Mouse (Mus musculus) liver, embryonic 16.5 days (tissue): ENCODE data around the gene Rbms3. TPM values are rescaled to one million over a fixed set of nuclear protein-coding genes. Genes with fewer than 3 reads are reported as not detected.

ENCODE experiments used
- ATAC-seq: fragments of 200-750 bp; cut with Nextera tagmentation; 2 replicates; pipeline ENCODE4 v1.8.0; 2017; ENCODE audit warnings: low read depth, mild to moderate bottlenecking, moderate number of reproducible peaks, moderate library complexity
- H3K27ac ChIP-seq: fragments of 300-500 bp; sonication (generic); 2 replicates; pipeline ENCODE4 v1.5.1; 2014; ENCODE audit warnings: mild to moderate bottlenecking, low read length
- H3K27me3 ChIP-seq: fragments of 300-500 bp; sonication (generic); 2 replicates; pipeline ENCODE4 v1.6.1; 2014; ENCODE audit warnings: low read depth, low read length, mixed read lengths; ENCODE audit not compliant: control insufficient read depth, insufficient read depth
- H3K36me3 ChIP-seq: fragments of 300-500 bp; sonication (generic); 2 replicates; pipeline ENCODE4 v1.6.1; 2014; ENCODE audit warnings: mild to moderate bottlenecking; ENCODE audit not compliant: control insufficient read depth, insufficient read depth
- H3K4me1 ChIP-seq: fragments of 300-500 bp; sonication (generic); 2 replicates; pipeline ENCODE4 v1.6.1; 2014; ENCODE audit warnings: low read depth, low read length, mixed read lengths; ENCODE audit not compliant: control insufficient read depth
- H3K4me2 ChIP-seq: fragments of 300-500 bp; sonication (generic); 2 replicates; pipeline ENCODE4 v1.6.1; 2014; ENCODE audit warnings: low read depth, low read length, mixed read lengths
- H3K4me3 ChIP-seq: fragments of 300-500 bp; sonication (generic); 2 replicates; pipeline ENCODE4 v1.5.1; 2014; ENCODE audit warnings: low read depth, mild to moderate bottlenecking, low read length
- H3K9ac ChIP-seq: fragments of 300-500 bp; sonication (generic); 2 replicates; pipeline ENCODE4 v1.6.1; 2014; ENCODE audit warnings: low read depth, low read length
- H3K9me3 ChIP-seq: fragments of 300-500 bp; sonication (generic); replicated peaks from 2 replicates; pipeline ENCODE4 v1.6.1; 2016; ENCODE audit warnings: low read length; ENCODE audit not compliant: control insufficient read depth
- WGBS: fragments of 180-500 bp; shearing (Covaris S2); extraction: QIAGEN DNeasy Blood & Tissue Kit; methylation state at CpG from one replicate; pipeline ENCODE4 v1.1.7; 2014; ENCODE audit not compliant: insufficient replicate concordance; 5-methylcytosine and 5-hydroxymethylcytosine counted together
- polyA plus RNA-seq: library from polyadenylated mRNA; unstranded; fragments of >200 nt; fragmentation: Nextera tagmentation; extraction: Ambion mirVana; gene quantifications from 2 replicates; pipeline ENCODE4 v1.2.1, GENCODE M21; 2015

The Rbms3 gene
- polyA plus RNA-seq, 1 experiment from 2014 or later, result 3.5 TPM

GRCm38 (mm10) chr9:116633786-116634185 lies 995.9 kb downstream of the Rbms3 start:
- WGBS, result 53% methylated on average over 5 of the region's 5 CpGs
- Histone ChIP-seq H3K9ac (no peak overlapping the region), H3K4me2 (no peak overlapping the region), H3K4me3 (no peak overlapping the region), H3K27ac (no peak overlapping the region), H3K27me3 (no peaks in the 10 kb centered on the region), H3K36me3 (no peaks in the 10 kb centered on the region), H3K9me3 (peaks cover 3% of the 10 kb centered on the region), H3K4me1 (no peaks in the 10 kb centered on the region)
- no peak for ATAC-seq

GRCm38 (mm10) chr9:116633075-116633474 lies 996.6 kb downstream of the Rbms3 start:
- H3K4me2 ChIP-seq, result no peak overlapping the region
- no peaks in the 10 kb centered on the region for H3K36me3 ChIP-seq
- H3K4me3 ChIP-seq, result no peak overlapping the region
- H3K9ac ChIP-seq, result no peak overlapping the region
- H3K27me3 ChIP-seq, result no peaks in the 10 kb centered on the region
- no peak overlapping the region for H3K27ac ChIP-seq
- peaks cover 3% of the 10 kb centered on the region for H3K9me3 ChIP-seq
- ATAC-seq, result no peak
- no peaks in the 10 kb centered on the region for H3K4me1 ChIP-seq
- 57% methylated on average over 1 of the region's 1 CpGs for WGBS

DNA sequence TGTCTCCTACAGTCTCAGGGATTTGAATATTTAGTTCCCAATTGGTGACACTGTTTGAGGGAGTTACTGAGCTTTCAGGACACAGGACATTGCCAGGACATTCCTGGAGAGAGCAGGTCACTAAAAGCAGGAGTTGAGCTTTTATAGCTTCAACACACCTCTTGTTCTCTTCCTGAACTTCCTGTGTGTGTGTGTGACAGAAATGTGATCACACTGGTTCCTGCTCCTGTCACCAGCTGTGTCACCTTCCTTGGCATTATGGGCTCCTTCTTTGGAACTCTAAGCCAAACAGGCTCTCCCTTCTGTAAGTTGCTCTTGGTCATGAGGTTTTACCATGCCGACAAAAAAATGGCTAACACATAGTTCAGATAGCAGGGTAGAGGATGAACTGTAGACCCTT lies 997.9 kb downstream of the Rbms3 start:
- Histone ChIP-seq H3K9me3 (peaks cover 3% of the 10 kb centered on the region), H3K36me3 (no peaks in the 10 kb centered on the region), H3K27ac (no peak overlapping the region), H3K4me2 (no peak overlapping the region), H3K9ac (no peak overlapping the region), H3K27me3 (no peaks in the 10 kb centered on the region), H3K4me1 (no peaks in the 10 kb centered on the region), H3K4me3 (no peak overlapping the region)
- WGBS, result 69% methylated on average over 1 of the region's 1 CpGs
- no peak for ATAC-seq

DNA sequence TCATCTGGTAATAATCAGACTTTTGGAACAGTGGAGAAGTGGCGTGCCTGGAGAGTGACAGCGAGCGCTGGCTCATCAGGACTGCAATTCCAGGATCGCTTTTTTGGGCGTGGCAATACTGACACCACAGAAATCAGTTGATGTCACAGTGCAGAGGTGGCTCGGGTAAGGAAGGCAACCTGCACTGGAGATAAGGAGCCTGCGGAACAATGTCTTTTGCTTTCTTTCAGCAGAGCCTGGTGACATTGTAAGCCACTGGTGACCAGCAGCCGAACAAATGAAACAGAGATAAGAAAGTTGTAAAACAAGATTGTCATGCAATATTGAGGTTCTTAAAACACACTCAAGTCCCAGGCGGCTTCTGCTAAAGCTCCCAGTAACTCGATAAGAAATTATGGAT lies 998.9 kb downstream of the Rbms3 start:
- H3K27ac ChIP-seq, result no peak overlapping the region
- H3K4me3 ChIP-seq, result no peak overlapping the region
- no peaks in the 10 kb centered on the region for H3K27me3 ChIP-seq
- WGBS, result 39% methylated on average over 10 of the region's 10 CpGs
- H3K4me2 ChIP-seq, result no peak overlapping the region
- peaks cover 3% of the 10 kb centered on the region for H3K9me3 ChIP-seq
- ATAC-seq, result no peak
- no peak overlapping the region for H3K9ac ChIP-seq
- H3K36me3 ChIP-seq, result no peaks in the 10 kb centered on the region
- H3K4me1 ChIP-seq, result no peaks in the 10 kb centered on the region

DNA sequence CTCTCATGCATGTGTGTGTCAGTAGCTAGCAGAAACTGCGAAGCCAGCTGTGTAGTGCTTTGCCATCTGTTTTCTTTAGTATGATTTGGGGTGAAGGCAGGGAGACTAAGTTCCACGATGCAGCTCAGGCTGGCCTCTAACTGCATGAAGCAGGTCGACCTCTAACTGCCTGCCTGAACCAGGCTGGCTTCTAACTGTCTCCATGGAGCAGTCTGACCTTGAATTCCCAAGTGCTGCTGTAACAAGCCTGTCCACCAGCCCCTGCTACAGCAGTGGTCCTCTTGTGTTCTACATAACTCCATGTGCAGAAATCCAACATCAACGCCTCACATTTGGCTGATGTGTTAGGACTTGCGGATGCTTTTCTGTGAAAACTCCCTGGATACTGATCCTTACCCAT lies 1009.3 kb downstream of the Rbms3 start:
- H3K9ac ChIP-seq, result no peak overlapping the region
- H3K27ac ChIP-seq, result no peak overlapping the region
- H3K4me3 ChIP-seq, result no peak overlapping the region
- no peaks in the 10 kb centered on the region for H3K36me3 ChIP-seq
- 65% methylated on average over 5 of the region's 5 CpGs for WGBS
- ATAC-seq, result no peak
- no peaks in the 10 kb centered on the region for H3K9me3 ChIP-seq
- H3K4me1 ChIP-seq, result no peaks in the 10 kb centered on the region
- H3K4me2 ChIP-seq, result no peak overlapping the region
- no peaks in the 10 kb centered on the region for H3K27me3 ChIP-seq

GRCm38 (mm10) chr9:116618886-116619285 lies 1010.8 kb downstream of the Rbms3 start:
- Histone ChIP-seq H3K9ac (no peak overlapping the region), H3K4me2 (no peak overlapping the region), H3K36me3 (no peaks in the 10 kb centered on the region), H3K27ac (no peak overlapping the region), H3K4me3 (no peak overlapping the region), H3K9me3 (no peaks in the 10 kb centered on the region), H3K27me3 (no peaks in the 10 kb centered on the region), H3K4me1 (no peaks in the 10 kb centered on the region)
- no peak for ATAC-seq
- WGBS, result 81% methylated on average over 5 of the region's 5 CpGs

GRCm38 (mm10) chr9:116613276-116613675 lies 1016.4 kb downstream of the Rbms3 start:
- Histone ChIP-seq H3K9ac (no peak overlapping the region), H3K9me3 (no peaks in the 10 kb centered on the region), H3K4me3 (no peak overlapping the region), H3K4me1 (no peaks in the 10 kb centered on the region), H3K36me3 (no peaks in the 10 kb centered on the region), H3K27me3 (no peaks in the 10 kb centered on the region), H3K27ac (no peak overlapping the region), H3K4me2 (no peak overlapping the region)
- no peak for ATAC-seq
- 55% methylated on average over 7 of the region's 7 CpGs for WGBS

DNA sequence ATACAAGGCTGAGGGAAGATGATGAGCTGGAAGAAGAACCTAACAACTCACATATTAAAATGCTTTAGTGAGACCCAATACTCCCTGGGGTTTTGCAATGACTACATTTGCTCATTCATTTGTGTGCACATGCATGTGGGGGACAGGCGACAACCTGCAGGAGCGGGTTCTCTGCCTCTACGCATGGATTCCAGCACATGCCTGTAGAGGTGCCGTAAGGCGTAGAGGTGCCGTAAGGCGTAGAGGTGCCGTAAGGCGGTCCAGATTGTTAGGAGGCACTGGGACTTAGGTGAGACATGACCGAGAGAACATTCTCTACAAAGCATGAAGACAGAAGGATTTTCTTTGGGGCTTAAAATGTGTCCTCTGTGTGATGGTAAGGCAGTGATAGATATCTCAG lies 1033.7 kb downstream of the Rbms3 start:
- no peak overlapping the region for H3K9ac ChIP-seq
- 68% methylated on average over 10 of the region's 10 CpGs for WGBS
- ATAC-seq, result no peak
- H3K4me3 ChIP-seq, result no peak overlapping the region
- no peak overlapping the region for H3K4me2 ChIP-seq
- H3K36me3 ChIP-seq, result no peaks in the 10 kb centered on the region
- H3K27me3 ChIP-seq, result no peaks in the 10 kb centered on the region
- H3K4me1 ChIP-seq, result no peaks in the 10 kb centered on the region
- H3K27ac ChIP-seq, result no peak overlapping the region
- H3K9me3 ChIP-seq, result no peaks in the 10 kb centered on the region

- H3K9ac ChIP-seq, result no peak overlapping the region
- ATAC-seq, result no peak
- no peaks in the 10 kb centered on the region for H3K4me1 ChIP-seq
- no peaks in the 10 kb centered on the region for H3K27me3 ChIP-seq
- no peak overlapping the region for H3K27ac ChIP-seq
- no peak overlapping the region for H3K4me3 ChIP-seq
- no peak overlapping the region for H3K4me2 ChIP-seq
- no peaks in the 10 kb centered on the region for H3K9me3 ChIP-seq
- H3K36me3 ChIP-seq, result no peaks in the 10 kb centered on the region
- WGBS, result 59% methylated on average over 4 of the region's 4 CpGs
Measured at GRCm38 (mm10) chr9:116592486-116592885, 1037.2 kb downstream of the Rbms3 start.

GRCm38 (mm10) chr9:116591071-116591470 lies 1038.6 kb downstream of the Rbms3 start:
- Histone ChIP-seq H3K4me1 (no peaks in the 10 kb centered on the region), H3K27me3 (no peaks in the 10 kb centered on the region), H3K36me3 (no peaks in the 10 kb centered on the region), H3K9ac (no peak overlapping the region), H3K9me3 (no peaks in the 10 kb centered on the region), H3K27ac (no peak overlapping the region), H3K4me3 (no peak overlapping the region), H3K4me2 (no peak overlapping the region)
- 74% methylated on average over 9 of the region's 9 CpGs for WGBS
- ATAC-seq, result no peak
